Mouse (Mus musculus) cerebellum, adult 2 months (tissue): Measurements from ENCODE around the gene Rfc5.

Experiments used
- CTCF ChIP-seq: fragments of 200-500 bp; IDR thresholded peaks from 2 replicates; pipeline ENCODE4 v1.5.1; 2011; ENCODE audit warnings: low read depth, mild to moderate bottlenecking, control low read depth, low read length, moderate library complexity, borderline replicate concordance; ENCODE audit not compliant: insufficient read depth
- POLR2A ChIP-seq: fragments of 200-500 bp; IDR thresholded peaks from 2 replicates; pipeline ENCODE4 v1.6.1; 2011; ENCODE audit warnings: low read length, control low read depth, borderline replicate concordance; ENCODE audit not compliant: insufficient read depth

DNA sequence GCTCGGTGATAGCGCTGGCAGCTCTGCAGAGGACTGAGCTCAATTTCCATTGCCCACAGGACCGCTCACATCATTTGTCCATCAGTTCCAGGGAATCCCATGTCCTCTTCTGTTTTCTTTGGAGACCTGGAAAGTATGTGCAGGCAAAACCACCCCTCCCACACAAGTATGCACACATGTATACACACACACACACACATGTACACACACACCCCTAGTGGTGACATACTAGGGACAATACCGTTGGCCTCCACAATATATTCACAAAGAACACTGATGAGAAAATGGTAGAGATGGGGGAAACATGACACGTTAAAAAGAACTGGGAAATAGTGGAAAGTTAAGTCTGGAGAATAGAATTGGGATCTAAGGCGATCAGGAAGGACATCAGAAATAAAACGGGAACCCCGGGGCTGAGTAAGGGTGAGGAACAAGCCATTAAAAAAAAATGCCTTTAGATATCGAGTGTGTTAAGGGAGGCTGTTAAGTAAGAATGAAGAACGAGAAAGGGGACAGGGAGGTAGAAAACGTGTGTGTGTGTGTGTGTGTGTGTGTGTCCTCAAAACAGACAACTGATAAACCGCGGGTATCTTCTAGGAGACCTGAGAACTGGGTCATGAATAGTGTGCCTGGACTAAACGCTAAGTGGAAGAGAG, 33.1 kb downstream of the Rfc5 start:
- TF ChIP-seq POLR2A (no peak), CTCF (no peak)
